9 mouse cellular contexts compared by ENCODE assay signal in the genomic region with DNA sequence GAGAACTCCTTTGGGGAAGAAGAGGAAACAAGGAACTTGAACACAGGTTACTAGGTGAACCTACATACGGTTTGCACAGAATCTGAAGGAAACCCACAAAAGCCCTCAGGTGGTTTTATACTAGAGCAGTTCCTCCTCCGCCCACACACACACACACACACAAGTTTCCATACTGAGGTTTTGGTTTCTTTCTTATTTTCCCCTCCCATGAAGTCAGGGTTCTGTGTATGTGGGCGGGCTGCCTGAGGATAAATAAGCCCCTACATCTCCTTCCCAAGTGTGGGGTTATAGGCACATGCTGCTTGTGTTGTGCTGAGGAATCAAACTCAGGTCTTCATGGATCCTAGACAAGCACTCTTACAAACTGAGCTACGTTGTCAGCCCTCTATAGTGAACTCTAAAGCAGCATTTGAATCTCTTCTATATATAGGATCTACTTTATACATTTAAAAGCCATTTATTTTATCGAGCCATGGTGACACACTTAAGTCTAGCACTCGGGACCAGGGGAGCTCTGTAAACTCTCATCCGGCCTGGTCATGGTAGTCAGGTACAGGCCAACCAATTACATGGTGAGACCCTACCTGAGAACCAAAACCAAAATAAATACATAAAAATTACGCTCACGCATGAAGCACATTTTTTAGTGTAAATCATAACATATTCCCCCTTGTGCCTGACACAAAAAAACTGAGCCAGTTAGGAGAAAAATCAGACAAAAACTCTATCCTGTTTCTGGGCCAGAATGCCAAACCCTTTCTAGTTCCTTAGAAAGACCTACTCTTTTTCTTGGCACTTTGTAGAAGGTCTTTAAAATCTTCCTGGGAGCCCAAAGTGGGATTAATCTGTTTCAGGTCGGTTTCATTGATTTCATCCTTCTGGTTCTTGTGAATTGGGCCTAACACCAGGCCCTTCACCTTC. TPM values are rescaled to one million over a fixed set of nuclear protein-coding genes. Genes with fewer than 3 reads are reported as not detected.
A peak's percentile ranks its signal among the peaks of the same experiment; 100 is the strongest.
DNase-seq lines count a peak whose midpoint lies in the region; ATAC-seq and TF ChIP-seq lines count a peak whose summit lies in the region.
"Had no signal": no experiment of that assay in that cellular context is flagged by ENCODE, and none has a peak within 500 bp of the region (broad histone marks: within the 10 kb centered on the region; RNA-seq: fewer than 3 reads in every experiment).

No protein-coding gene starts in this region.

- H3K4me3 ChIP-seq in gastrocnemius, adult 2 months, result peak overlapping the region; percentile 98
- H3K4me3 ChIP-seq in ES-E14 (ENCODE audit: insufficient read depth in 1 of 2, low read depth in 1 of 2, low read length in 2 of 2, poor library complexity in 1 of 2, severe bottlenecking in 1 of 2), result peak overlapping the region; percentile 92 to 98
- H3K4me3 ChIP-seq in heart, embryonic 16.5 days (ENCODE audit: low read length), result peak overlapping the region; percentile 93
- peak overlapping the region; percentile 88 for H3K4me3 ChIP-seq in liver, postnatal 0 days (ENCODE audit: low read depth, low read length)
- peak overlapping the region; percentile 96 for H3K4me3 ChIP-seq in stomach, postnatal 0 days (ENCODE audit: low read depth, low read length)

- no peak for TF ChIP-seq CTCF in gastrocnemius, adult 2 months (IDR thresholded peaks at IDR 0.05)
- no peak for TF ChIP-seq CTCF in liver, postnatal 0 days (IDR thresholded peaks at IDR 0.05; ENCODE audit: low read depth)
- no peak for TF ChIP-seq CTCF in stomach, postnatal 0 days (IDR thresholded peaks at IDR 0.05; ENCODE audit: low read depth)

- peak overlapping the region; percentile 95 for H3K9ac ChIP-seq in ES-E14 (ENCODE audit: insufficient read depth, low read depth, low read length, poor library complexity, severe bottlenecking)
- H3K9ac ChIP-seq in heart, embryonic 16.5 days (ENCODE audit: low read length), result peak overlapping the region; percentile 94
- H3K9ac ChIP-seq in liver, postnatal 0 days (replicated peaks), result peak overlapping the region; percentile 91
- H3K9ac ChIP-seq in stomach, postnatal 0 days (ENCODE audit: low read length), result peak overlapping the region; percentile 94

- DNase-seq in gastrocnemius, adult 2 months, result no peak
- no peak for DNase-seq in gastrocnemius, postnatal 10 days
- no peak for DNase-seq in ES-E14 (ENCODE audit: low read depth, low spot score)
- DNase-seq in liver, postnatal 0 days, result no peak
- DNase-seq in stomach, postnatal 0 days (ENCODE audit: low spot score), result no peak
- DNase-seq in urinary bladder, postnatal 4 days (ENCODE audit: low spot score in 2 of 2), result no peak

- peaks cover 50% of the 10 kb centered on the region for H3K36me3 ChIP-seq in ES-E14 (ENCODE audit: control insufficient read depth, insufficient read depth, low read length, poor library complexity, severe bottlenecking)
- peaks cover 31% of the 10 kb centered on the region for H3K36me3 ChIP-seq in heart, embryonic 16.5 days (ENCODE audit: control insufficient read depth, insufficient read depth)
- peaks cover 48% of the 10 kb centered on the region for H3K36me3 ChIP-seq in liver, postnatal 0 days (replicated peaks; ENCODE audit: insufficient read depth, low read length)
- H3K36me3 ChIP-seq in stomach, postnatal 0 days (ENCODE audit: control insufficient read depth, insufficient read depth, low read length), result peaks cover 22% of the 10 kb centered on the region

- peak overlapping the region; percentile 65 for H3K4me2 ChIP-seq in heart, embryonic 16.5 days (ENCODE audit: low read depth, low read length)
- H3K4me2 ChIP-seq in liver, postnatal 0 days (ENCODE audit: low read depth, low read length), result peak overlapping the region; percentile 68
- peak overlapping the region; percentile 67 for H3K4me2 ChIP-seq in stomach, postnatal 0 days (replicated peaks; ENCODE audit: low read depth)

- in situ Hi-C loops in ES-E14 (cut with MboI; ENCODE audit: low sequenced_read_pairs in 2 of 2, unreplicated experiment in 2 of 2), result no loop called here

- H3K4me1 ChIP-seq in ES-E14 (ENCODE audit: control insufficient read depth in 2 of 2, insufficient read depth in 2 of 2, low read length in 2 of 2, poor library complexity in 1 of 2), result peaks cover 7 to 12% of the 10 kb centered on the region in 2 experiments; a peak in 2 of 4 replicates
- peaks cover 29% of the 10 kb centered on the region for H3K4me1 ChIP-seq in heart, embryonic 16.5 days (ENCODE audit: control insufficient read depth, insufficient read depth, low read length)
- H3K4me1 ChIP-seq in liver, postnatal 0 days (ENCODE audit: insufficient read depth), result peaks cover 32% of the 10 kb centered on the region
- peaks cover 5% of the 10 kb centered on the region; the same call in 1 of the 2 replicates for H3K4me1 ChIP-seq in stomach, postnatal 0 days (replicated peaks; ENCODE audit: control insufficient read depth, insufficient read depth)

- 52% methylated on average over 10 of the region's 10 CpGs for WGBS in heart, embryonic 16.5 days
- 48% methylated on average over 10 of the region's 10 CpGs for WGBS in liver, postnatal 0 days (ENCODE audit: insufficient replicate concordance)
- WGBS in stomach, postnatal 0 days, result 41% methylated on average over 10 of the region's 10 CpGs

- H3K9me3 ChIP-seq in ES-E14 (ENCODE audit: control insufficient read depth, insufficient read depth, low read depth, low read length), result no peaks in the 10 kb centered on the region
- no peaks in the 10 kb centered on the region for H3K9me3 ChIP-seq in heart, embryonic 16.5 days (replicated peaks; ENCODE audit: control insufficient read depth, low read length)
- H3K9me3 ChIP-seq in liver, postnatal 0 days (ENCODE audit: low read length), result no peaks in the 10 kb centered on the region
- no peaks in the 10 kb centered on the region for H3K9me3 ChIP-seq in stomach, postnatal 0 days (ENCODE audit: control insufficient read depth, low read length)

- H3K27ac ChIP-seq in gastrocnemius, adult 2 months, result peak overlapping the region; percentile 96
- peak overlapping the region; percentile 95 for H3K27ac ChIP-seq in ES-E14 (ENCODE audit: insufficient read depth, low read depth, low read length, poor library complexity, severe bottlenecking)
- H3K27ac ChIP-seq in heart, embryonic 16.5 days (ENCODE audit: low read length), result peak overlapping the region; percentile 97
- peak overlapping the region; percentile 94 for H3K27ac ChIP-seq in liver, postnatal 0 days (ENCODE audit: low read depth)
- H3K27ac ChIP-seq in stomach, postnatal 0 days (replicated peaks), result peak overlapping the region; percentile 98

- ATAC-seq in heart, embryonic 16.5 days (replicated peaks; ENCODE audit: extremely low read depth, insufficient read depth, low FRiP score), result no peak
- ATAC-seq in liver, postnatal 0 days, result no peak
- ATAC-seq in stomach, postnatal 0 days (ENCODE audit: low FRiP score, low TSS enrichment), result no peak
- no peak for ATAC-seq in cerebellum, adult (ENCODE audit: insufficient number of reproducible peaks, low FRiP score, low TSS enrichment)

- no peaks in the 10 kb centered on the region for H3K27me3 ChIP-seq in heart, embryonic 16.5 days (ENCODE audit: control insufficient read depth, insufficient read depth, low read length)
- H3K27me3 ChIP-seq in liver, postnatal 0 days (ENCODE audit: insufficient read depth, low read length), result no peaks in the 10 kb centered on the region
- no peaks in the 10 kb centered on the region for H3K27me3 ChIP-seq in stomach, postnatal 0 days (ENCODE audit: control insufficient read depth, insufficient read depth, low read length)
- H3K27me3 ChIP-seq: Patski had no signal

- intact Hi-C loops in gastrocnemius, adult 2 months (cut with DNase I), result loop anchor here (5.0 to 10.0 kb wide), 2 partner anchors 393 to 425 kb away; a partner anchor contains a TSS

- no peak for TF ChIP-seq EP300 in liver, postnatal 0 days (IDR thresholded peaks at IDR 0.05; ENCODE audit: low read depth)
- no peak for TF ChIP-seq EP300 in stomach, postnatal 0 days (optimal IDR thresholded peaks at IDR 0.05)

RNA-seq across cellular contexts. Expression of a gene that starts 11.0 kb away (rescaled TPM):
- total RNA-seq in gastrocnemius, adult 2 months (2021), result 10 to 100 TPM; 33.9 to 35.1 TPM
- total RNA-seq in gastrocnemius, postnatal 10 days (2021), result 10 to 100 TPM; 29.4 to 36.7 TPM
- 354 and 566 TPM in 2 replicates for total RNA-seq in ES-E14 (2012; rRNA removed)
- 66.4 and 68.8 TPM in 2 replicates for polyA plus RNA-seq in heart, embryonic 16.5 days (2015; fragmentation: Nextera tagmentation; extraction: Ambion mirVana)
- polyA plus RNA-seq in liver, postnatal 0 days (2015; fragmentation: Nextera tagmentation; extraction: Ambion mirVana), result 64.4 and 68.0 TPM in 2 replicates
- 82.5 and 87.0 TPM in 2 replicates for polyA plus RNA-seq in stomach, postnatal 0 days (2015; fragmentation: Nextera tagmentation; extraction: Ambion mirVana)

RNA-seq across cellular contexts. Expression of a gene that starts 23.4 kb away (rescaled TPM):
- total RNA-seq in gastrocnemius, adult 2 months (2021), result 10 to 100 TPM; 15.4 to 16.4 TPM
- total RNA-seq in gastrocnemius, postnatal 10 days (2021), result 10 to 100 TPM; 26.5 to 27.4 TPM
- total RNA-seq in ES-E14 (2012; rRNA removed), result 173 and 180 TPM in 2 replicates
- 53.5 and 54.9 TPM in 2 replicates for polyA plus RNA-seq in heart, embryonic 16.5 days (2015; fragmentation: Nextera tagmentation; extraction: Ambion mirVana)
- 36.0 and 36.8 TPM in 2 replicates for polyA plus RNA-seq in liver, postnatal 0 days (2015; fragmentation: Nextera tagmentation; extraction: Ambion mirVana)
- 55.6 and 55.7 TPM in 2 replicates for polyA plus RNA-seq in stomach, postnatal 0 days (2015; fragmentation: Nextera tagmentation; extraction: Ambion mirVana)

RNA-seq across cellular contexts. Expression of a gene that starts 28.3 kb away (rescaled TPM):
- total RNA-seq in gastrocnemius, adult 2 months (2021), result not detected
- total RNA-seq in gastrocnemius, postnatal 10 days (2021), result under 1 TPM in 1 of 2 experiments, not detected in 1; 0.65 TPM
- total RNA-seq in ES-E14 (2012; rRNA removed), result 8.5 and 8.9 TPM in 2 replicates
- 0.63 and 0.74 TPM in 2 replicates for polyA plus RNA-seq in heart, embryonic 16.5 days (2015; fragmentation: Nextera tagmentation; extraction: Ambion mirVana)
- polyA plus RNA-seq in liver, postnatal 0 days (2015; fragmentation: Nextera tagmentation; extraction: Ambion mirVana), result 0.31 and 0.43 TPM in 2 replicates
- 0.59 and 0.62 TPM in 2 replicates for polyA plus RNA-seq in stomach, postnatal 0 days (2015; fragmentation: Nextera tagmentation; extraction: Ambion mirVana)

RNA-seq across cellular contexts. Expression of a gene that starts 29.0 kb away (rescaled TPM):
- 10 to 100 TPM; 20.8 to 22.1 TPM for total RNA-seq in gastrocnemius, adult 2 months (2021)
- total RNA-seq in gastrocnemius, postnatal 10 days (2021), result 10 to 100 TPM; 35.6 to 46.3 TPM
- 66.3 and 73.2 TPM in 2 replicates for total RNA-seq in ES-E14 (2012; rRNA removed)
- 91.5 and 91.7 TPM in 2 replicates for polyA plus RNA-seq in heart, embryonic 16.5 days (2015; fragmentation: Nextera tagmentation; extraction: Ambion mirVana)
- polyA plus RNA-seq in liver, postnatal 0 days (2015; fragmentation: Nextera tagmentation; extraction: Ambion mirVana), result 36.3 and 37.5 TPM in 2 replicates
- polyA plus RNA-seq in stomach, postnatal 0 days (2015; fragmentation: Nextera tagmentation; extraction: Ambion mirVana), result 81.9 and 82.2 TPM in 2 replicates

RNA-seq across cellular contexts. Expression of a gene that starts 44.7 kb away (rescaled TPM):
- total RNA-seq in gastrocnemius, adult 2 months (2021), result 10 to 100 TPM; 37.8 to 41.5 TPM
- 10 to 100 TPM; 40.8 to 61.8 TPM for total RNA-seq in gastrocnemius, postnatal 10 days (2021)
- total RNA-seq in ES-E14 (2012; rRNA removed), result 99.5 and 101 TPM in 2 replicates
- polyA plus RNA-seq in heart, embryonic 16.5 days (2015; fragmentation: Nextera tagmentation; extraction: Ambion mirVana), result 134 and 145 TPM in 2 replicates
- 47.9 and 49.9 TPM in 2 replicates for polyA plus RNA-seq in liver, postnatal 0 days (2015; fragmentation: Nextera tagmentation; extraction: Ambion mirVana)
- 57.5 and 61.6 TPM in 2 replicates for polyA plus RNA-seq in stomach, postnatal 0 days (2015; fragmentation: Nextera tagmentation; extraction: Ambion mirVana)
